Mouse (Mus musculus) lung, postnatal 0 days (tissue): ENCODE data around the gene Btbd1.

Experiments
- CTCF ChIP-seq: IDR thresholded peaks from 2 replicates; pipeline ENCODE4 v1.5.1; 2016; ENCODE audit warnings: antibody characterized with exemption, mild to moderate bottlenecking
- EP300 ChIP-seq: IDR thresholded peaks from 2 replicates; pipeline ENCODE4 v1.6.1; 2016; ENCODE audit warnings: antibody characterized with exemption, mild to moderate bottlenecking, control low read depth

DNA sequence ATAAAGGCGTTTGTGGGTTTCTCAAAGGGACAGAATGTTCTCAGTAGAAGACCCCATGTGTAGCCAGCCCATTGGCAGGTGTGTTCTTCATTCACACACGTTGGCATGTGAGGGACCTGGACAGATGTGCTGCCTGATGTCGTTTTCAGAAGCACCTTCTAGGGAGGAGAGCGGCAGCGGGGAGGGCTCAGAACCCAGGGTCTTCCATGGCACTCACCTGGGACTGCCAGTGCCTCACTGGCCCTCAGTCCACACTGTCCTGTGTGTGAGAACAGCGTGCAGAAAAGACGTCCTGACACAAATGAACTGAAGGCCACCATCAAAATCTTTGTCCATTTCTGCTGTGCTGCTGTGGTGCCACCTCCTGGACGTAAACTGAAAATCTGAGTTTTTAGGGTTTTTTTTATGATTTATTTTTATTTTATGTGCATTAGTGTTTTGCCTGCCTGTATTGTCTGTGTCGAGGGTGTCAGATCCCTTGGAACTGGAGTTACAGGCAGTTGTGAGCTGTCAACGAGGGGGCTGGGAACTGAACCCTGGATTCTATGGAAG is 51.5 kb downstream of the Btbd1 start:
- TF ChIP-seq CTCF (peak; percentile 60), EP300 (no peak)
